Mouse (Mus musculus): ENCODE results near the gene Kng1. TPM values are rescaled to one million over a fixed set of nuclear protein-coding genes. Genes with fewer than 3 reads are reported as not detected.

The Kng1 gene
- polyA plus RNA-seq, 2 experiments: 0.60 TPM; not detected in 1

- WGBS: 69% methylated on average over 2 of the region's 2 CpGs
- H3K9ac ChIP-seq (ENCODE audit: low read depth, low read length, severe bottlenecking): no peak overlapping the region
- no peak overlapping the region for H3K27ac ChIP-seq (replicated peaks; ENCODE audit: low read depth, low read length)
- H3K9me3 ChIP-seq (ENCODE audit: control insufficient read depth, low read length): no peaks in the 10 kb centered on the region
- no peaks in the 10 kb centered on the region for H3K27me3 ChIP-seq (ENCODE audit: control insufficient read depth, insufficient read depth, low read length)
- no peak overlapping the region for H3K4me2 ChIP-seq (replicated peaks; ENCODE audit: low read depth, low read length, severe bottlenecking)
- no peak for TF ChIP-seq POLR2A (IDR thresholded peaks at IDR 0.05; ENCODE audit: borderline replicate concordance, extremely low read depth, insufficient read depth, insufficient read length)
- ATAC-seq (ENCODE audit: low FRiP score, low read depth): no peak
- peaks cover 6% of the 10 kb centered on the region for H3K36me3 ChIP-seq (ENCODE audit: control insufficient read depth, insufficient read depth, low read length)
- no peak overlapping the region for H3K4me3 ChIP-seq (replicated peaks; ENCODE audit: low read length)
- peaks cover 7% of the 10 kb centered on the region; the same call in 1 of the 2 replicates for H3K4me1 ChIP-seq (ENCODE audit: control insufficient read depth, insufficient read depth, low read length)
- no peak for DNase-seq (ENCODE audit: low spot score)
Observed at GRCm38 (mm10) chr16:23103841-23104240, 46.2 kb downstream of the Kng1 start.

GRCm38 (mm10) chr16:23106121-23106520 is 48.5 kb downstream of the Kng1 start:
- TF ChIP-seq POLR2A (IDR thresholded peaks at IDR 0.05; ENCODE audit: borderline replicate concordance, extremely low read depth, insufficient read depth, insufficient read length): no peak
- no peak overlapping the region for H3K9ac ChIP-seq (ENCODE audit: low read depth, low read length, severe bottlenecking)
- H3K4me2 ChIP-seq (replicated peaks; ENCODE audit: low read depth, low read length, severe bottlenecking): no peak overlapping the region
- no peak overlapping the region for H3K4me3 ChIP-seq (replicated peaks; ENCODE audit: low read length)
- no peak for DNase-seq (ENCODE audit: low spot score)
- no peak overlapping the region for H3K27ac ChIP-seq (replicated peaks; ENCODE audit: low read depth, low read length)
- H3K27me3 ChIP-seq (ENCODE audit: control insufficient read depth, insufficient read depth, low read length): no peaks in the 10 kb centered on the region
- WGBS: 77% methylated on average over 7 of the region's 7 CpGs
- peaks cover 14% of the 10 kb centered on the region for H3K4me1 ChIP-seq (ENCODE audit: control insufficient read depth, insufficient read depth, low read length)
- H3K9me3 ChIP-seq (ENCODE audit: control insufficient read depth, low read length): no peaks in the 10 kb centered on the region
- H3K36me3 ChIP-seq (ENCODE audit: control insufficient read depth, insufficient read depth, low read length): peaks cover 28% of the 10 kb centered on the region
- ATAC-seq (ENCODE audit: low FRiP score, low read depth): no peak

- peak within 1 kb of the TSS; percentile 100 for H3K9ac ChIP-seq (ENCODE audit: low read depth, low read length, severe bottlenecking)
- peak within 1 kb of the TSS; percentile 94 for H3K4me2 ChIP-seq (replicated peaks; ENCODE audit: low read depth, low read length, severe bottlenecking)
- H3K27ac ChIP-seq (replicated peaks; ENCODE audit: low read depth, low read length): peak within 1 kb of the TSS; percentile 97
- WGBS: under 1% methylated on average over 70 of the region's 71 CpGs
- peaks cover 41% of the 10 kb centered on the region for H3K36me3 ChIP-seq (ENCODE audit: control insufficient read depth, insufficient read depth, low read length)
- no peaks in the 10 kb centered on the region for H3K27me3 ChIP-seq (ENCODE audit: control insufficient read depth, insufficient read depth, low read length)
- peak within 1 kb of the TSS; percentile 97 for H3K4me3 ChIP-seq (replicated peaks; ENCODE audit: low read length)
- DNase-seq (ENCODE audit: low spot score) (peak; percentile 90), ATAC-seq (ENCODE audit: low FRiP score, low read depth) (peak; percentile 92)
- peak; percentile 99 for TF ChIP-seq POLR2A (IDR thresholded peaks at IDR 0.05; ENCODE audit: borderline replicate concordance, extremely low read depth, insufficient read depth, insufficient read length)
- H3K4me1 ChIP-seq (ENCODE audit: control insufficient read depth, insufficient read depth, low read length): peaks cover 16% of the 10 kb centered on the region
- no peaks in the 10 kb centered on the region for H3K9me3 ChIP-seq (ENCODE audit: control insufficient read depth, low read length)
Observed at GRCm38 (mm10) chr16:23107231-23107942, 49.7 kb downstream of the Kng1 start, which contains the start of gene Eif4a2. Gene Eif4a2, plus strand, starts transcription at chr16:23107444.

DNA sequence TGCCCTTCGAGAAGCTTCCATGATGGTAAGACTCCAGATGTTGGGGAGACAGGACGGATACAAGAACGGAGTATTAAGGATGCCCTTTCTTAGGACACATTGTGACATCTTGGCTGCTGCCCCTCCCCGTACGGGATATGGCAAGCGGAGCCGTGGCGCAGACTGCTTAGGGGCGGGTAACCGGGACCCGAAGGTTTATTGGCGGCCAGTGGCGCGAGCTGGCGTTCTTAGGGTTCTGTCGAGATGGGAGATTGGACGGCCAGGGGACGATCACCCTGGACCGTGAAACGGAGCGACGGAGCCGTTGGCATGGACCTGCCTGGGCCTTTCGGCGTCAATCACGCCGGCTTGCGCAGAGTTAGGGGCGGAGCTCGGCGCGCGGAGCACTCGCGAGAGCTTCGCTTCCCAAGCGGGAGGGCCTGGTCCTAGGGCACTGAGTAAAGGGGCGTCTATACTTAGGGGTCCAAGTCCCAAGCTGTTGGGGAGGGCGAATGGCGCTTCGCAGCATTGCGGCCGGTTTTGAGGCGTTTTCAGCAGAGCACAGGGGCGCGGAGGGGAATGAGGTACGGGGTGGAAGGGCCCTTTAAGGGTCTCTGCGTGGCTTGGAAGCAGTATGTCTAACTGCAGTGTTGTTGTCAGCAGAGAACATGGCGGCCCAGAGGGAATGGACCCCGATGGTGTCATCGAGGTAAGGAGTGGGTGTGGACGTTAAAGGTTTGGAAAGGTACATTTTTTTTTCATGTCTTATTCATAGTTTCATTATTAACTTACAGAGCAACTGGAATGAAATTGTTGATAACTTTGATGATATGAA is 50.5 kb downstream of the Kng1 start:
- H3K4me1 ChIP-seq (ENCODE audit: control insufficient read depth, insufficient read depth, low read length): peaks cover 16% of the 10 kb centered on the region
- no peaks in the 10 kb centered on the region for H3K27me3 ChIP-seq (ENCODE audit: control insufficient read depth, insufficient read depth, low read length)
- peaks cover 49% of the 10 kb centered on the region for H3K36me3 ChIP-seq (ENCODE audit: control insufficient read depth, insufficient read depth, low read length)
- peak overlapping the region; percentile 97 for H3K4me3 ChIP-seq (replicated peaks; ENCODE audit: low read length)
- DNase-seq (ENCODE audit: low spot score) (peak; percentile 83), ATAC-seq (ENCODE audit: low FRiP score, low read depth) (peak; percentile 86)
- peak; percentile 67; the same call in 1 of the 2 replicates for TF ChIP-seq POLR2A (IDR thresholded peaks at IDR 0.05; ENCODE audit: borderline replicate concordance, extremely low read depth, insufficient read depth, insufficient read length)
- peak overlapping the region; percentile 94 for H3K4me2 ChIP-seq (replicated peaks; ENCODE audit: low read depth, low read length, severe bottlenecking)
- under 1% methylated on average over 52 of the region's 52 CpGs for WGBS
- H3K27ac ChIP-seq (replicated peaks; ENCODE audit: low read depth, low read length): peak overlapping the region; percentile 97
- H3K9ac ChIP-seq (ENCODE audit: low read depth, low read length, severe bottlenecking): peak overlapping the region; percentile 100
- no peaks in the 10 kb centered on the region for H3K9me3 ChIP-seq (ENCODE audit: control insufficient read depth, low read length)

DNA sequence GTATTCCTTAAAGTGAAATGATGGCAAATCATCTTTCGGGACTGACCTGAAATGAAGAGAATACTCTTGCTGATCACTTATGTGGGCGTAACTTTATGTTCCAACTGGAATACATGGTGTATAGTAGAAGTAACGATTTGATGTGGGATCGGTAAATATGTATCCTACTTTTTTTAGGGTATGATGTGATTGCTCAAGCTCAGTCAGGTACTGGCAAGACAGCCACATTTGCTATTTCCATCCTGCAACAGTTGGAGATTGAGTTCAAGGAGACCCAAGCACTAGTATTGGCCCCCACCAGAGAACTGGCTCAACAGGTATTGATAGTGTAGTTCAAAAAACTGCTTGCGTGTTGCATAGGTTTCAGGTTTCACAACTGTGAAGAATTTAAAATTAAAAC is 51.3 kb downstream of the Kng1 start:
- Histone ChIP-seq H3K9ac (ENCODE audit: low read depth, low read length, severe bottlenecking) (peak overlapping the region; percentile 100), H3K36me3 (ENCODE audit: control insufficient read depth, insufficient read depth, low read length) (peaks cover 52% of the 10 kb centered on the region), H3K4me1 (ENCODE audit: control insufficient read depth, insufficient read depth, low read length) (peaks cover 16% of the 10 kb centered on the region), H3K9me3 (ENCODE audit: control insufficient read depth, low read length) (no peaks in the 10 kb centered on the region), H3K27me3 (ENCODE audit: control insufficient read depth, insufficient read depth, low read length) (no peaks in the 10 kb centered on the region), H3K4me3 (replicated peaks; ENCODE audit: low read length) (peak overlapping the region; percentile 97), H3K27ac (replicated peaks; ENCODE audit: low read depth, low read length) (peak overlapping the region; percentile 50), H3K4me2 (replicated peaks; ENCODE audit: low read depth, low read length, severe bottlenecking) (peak overlapping the region; percentile 94)
- WGBS: under 1% methylated on average over 5 of the region's 5 CpGs
- no peak for TF ChIP-seq POLR2A (IDR thresholded peaks at IDR 0.05; ENCODE audit: borderline replicate concordance, extremely low read depth, insufficient read depth, insufficient read length)
- no peak for DNase-seq (ENCODE audit: low spot score)
- no peak for ATAC-seq (ENCODE audit: low FRiP score, low read depth)
